Mouse (Mus musculus) neural tube, embryonic 10.5 days (tissue): ENCODE results near the gene Pde11a.

Source experiments
- DNase-seq: peaks from one replicate; pipeline ENCODE4 v3.0.0-alpha.2; 2017; ENCODE audit warnings: low spot score; ENCODE audit errors: extremely low spot score

Pde11a gene

DNA sequence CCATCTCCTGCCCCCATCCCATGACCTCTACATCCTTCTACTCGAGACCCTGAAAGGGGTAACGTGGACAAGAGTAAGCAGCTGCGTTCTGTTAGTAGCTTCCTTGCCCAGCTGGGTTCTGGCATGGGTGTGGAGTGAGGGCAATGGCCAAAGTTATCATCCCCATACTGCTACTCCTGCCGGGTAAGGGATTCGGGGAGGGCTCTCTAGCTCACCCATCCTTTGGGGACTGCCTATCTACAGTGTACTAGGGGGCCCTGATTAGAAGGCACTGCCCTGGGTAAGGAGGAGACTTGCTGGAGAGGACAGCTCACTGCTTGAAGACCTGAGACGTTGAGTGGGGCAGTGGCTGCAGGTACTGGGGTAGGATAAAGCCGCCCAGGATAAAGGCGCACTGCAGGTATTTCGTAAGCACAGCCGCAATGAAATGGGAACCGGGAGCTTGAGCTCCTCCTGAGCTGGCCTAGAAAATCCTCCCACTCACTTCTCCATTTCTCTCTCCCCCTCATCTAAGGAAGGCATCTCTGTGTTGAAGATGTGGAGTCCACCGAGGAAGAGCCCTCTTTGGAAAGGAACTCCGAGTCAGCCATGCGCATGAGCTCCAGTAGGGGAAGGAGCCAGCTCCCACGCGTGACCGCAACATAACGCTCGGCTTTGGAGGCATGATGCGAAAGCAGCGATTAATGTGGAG is 15.2 kb downstream of the Pde11a start:
- DNase-seq = no peak

DNA sequence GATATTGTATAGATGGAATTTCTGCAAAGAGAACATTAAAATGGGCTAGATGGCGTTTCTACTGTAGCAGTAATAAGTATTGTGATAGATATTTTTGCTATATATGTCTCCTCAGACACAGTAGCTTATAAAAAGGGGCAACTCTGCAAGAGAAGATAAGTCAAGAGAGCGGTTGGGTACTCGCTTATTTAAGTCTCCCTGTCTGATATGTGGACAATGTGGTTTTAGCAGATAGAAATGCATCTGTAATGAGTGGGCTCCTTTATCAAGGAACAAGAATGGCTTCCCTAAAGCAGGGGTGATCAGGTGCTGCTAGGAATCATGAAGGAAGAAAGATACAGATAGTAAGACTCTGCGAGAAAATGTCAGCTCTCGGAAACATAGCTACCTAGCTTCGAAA is 18.2 kb downstream of the Pde11a start:
- no peak for DNase-seq

DNA sequence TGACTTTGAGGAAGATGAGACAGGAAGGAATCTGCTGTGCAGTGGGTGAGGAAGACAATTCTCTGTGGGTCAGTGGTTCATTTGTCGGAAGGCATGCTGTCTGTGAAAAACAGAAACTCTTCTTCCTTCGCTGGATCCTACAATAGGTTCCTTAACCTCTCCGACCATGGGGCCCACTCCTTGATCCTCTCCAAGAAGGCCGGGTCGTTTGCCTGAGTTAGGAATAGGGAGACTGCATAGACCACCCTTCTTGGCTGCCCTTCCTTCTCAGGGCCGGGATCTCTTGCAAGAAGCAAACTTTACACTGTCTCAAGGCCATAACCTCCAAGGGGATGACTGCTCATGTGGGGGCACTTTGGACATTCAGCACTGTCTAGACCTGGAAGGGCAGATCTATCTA is 19.3 kb downstream of the Pde11a start:
- no peak for DNase-seq

DNA sequence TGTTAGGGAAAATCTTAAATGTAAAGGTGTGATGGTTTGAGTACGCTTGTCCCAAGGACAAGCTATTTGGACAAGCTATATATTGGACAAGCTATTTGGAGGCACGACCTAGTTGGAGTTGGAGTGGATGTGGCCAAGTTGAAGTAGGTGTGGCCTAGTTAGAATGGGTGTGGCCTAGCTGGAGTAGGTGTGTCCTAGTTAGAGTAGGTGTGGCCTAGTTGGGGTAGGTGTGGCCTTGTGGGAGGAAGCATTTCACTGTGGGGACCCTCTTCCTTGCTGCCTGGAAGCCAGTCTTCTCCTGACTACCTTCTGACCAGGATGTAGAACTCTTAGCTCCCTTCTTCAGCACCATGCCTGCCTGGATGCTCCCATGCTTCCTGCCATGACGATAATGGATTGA is 50.9 kb downstream of the Pde11a start:
- DNase-seq = no peak

- no peak for DNase-seq
Observed at GRCm38 (mm10) chr2:76286288-76286740, 52.3 kb downstream of the Pde11a start.

DNA sequence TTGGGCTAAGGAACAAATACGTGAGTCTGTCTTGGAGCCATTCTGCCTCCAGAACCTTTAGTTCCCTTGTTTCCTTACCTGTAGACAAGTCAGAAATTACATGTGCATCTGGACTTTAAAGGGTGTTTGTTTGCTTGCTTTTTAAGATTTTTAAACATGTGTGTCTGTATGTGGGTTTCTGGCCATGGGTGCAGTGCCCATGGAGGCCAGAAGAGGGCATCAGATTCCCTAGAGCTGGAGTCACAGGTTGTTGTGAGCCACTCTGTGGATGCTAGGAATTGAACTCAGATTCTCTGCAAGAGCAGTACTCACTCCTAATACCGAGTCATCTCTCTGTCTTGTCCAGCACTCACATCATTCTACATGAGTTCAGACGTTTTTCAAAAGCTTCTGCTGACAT is 53.4 kb downstream of the Pde11a start:
- no peak for DNase-seq

DNA sequence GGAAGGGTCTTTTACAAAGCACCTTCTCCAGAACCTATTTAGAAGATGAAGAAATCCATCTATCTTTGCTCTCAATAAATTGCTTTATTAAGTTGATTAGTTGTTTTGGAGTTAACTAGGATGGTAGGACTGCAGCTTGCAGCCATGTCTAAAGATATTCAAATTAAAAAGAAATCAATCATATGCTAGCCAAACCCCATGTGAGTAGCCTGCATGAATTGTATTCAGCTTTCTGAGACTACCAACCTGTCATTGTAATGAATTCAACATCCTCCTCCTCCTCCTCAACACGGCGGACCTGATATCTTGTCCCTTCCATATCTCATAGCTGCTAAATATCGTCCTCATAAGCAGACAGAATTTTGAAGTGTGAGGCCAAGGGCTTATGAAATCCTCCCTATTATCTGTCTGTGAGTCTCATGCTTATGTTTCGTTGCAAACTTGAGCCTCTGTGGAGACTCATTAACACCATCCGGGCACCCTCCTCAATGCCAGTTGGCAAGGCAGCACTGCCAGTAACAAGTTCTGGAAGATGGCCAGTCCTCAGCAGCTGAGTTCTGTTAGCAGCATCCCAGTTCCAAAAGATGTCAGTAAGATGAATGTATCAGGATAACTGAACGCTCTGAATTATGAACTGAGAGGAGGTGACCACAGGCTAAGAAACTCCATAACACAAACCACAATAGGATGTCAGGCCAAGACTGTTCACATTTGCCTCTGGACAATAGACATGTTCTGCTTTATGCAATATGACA is 55.0 kb downstream of the Pde11a start:
- no peak for DNase-seq

DNA sequence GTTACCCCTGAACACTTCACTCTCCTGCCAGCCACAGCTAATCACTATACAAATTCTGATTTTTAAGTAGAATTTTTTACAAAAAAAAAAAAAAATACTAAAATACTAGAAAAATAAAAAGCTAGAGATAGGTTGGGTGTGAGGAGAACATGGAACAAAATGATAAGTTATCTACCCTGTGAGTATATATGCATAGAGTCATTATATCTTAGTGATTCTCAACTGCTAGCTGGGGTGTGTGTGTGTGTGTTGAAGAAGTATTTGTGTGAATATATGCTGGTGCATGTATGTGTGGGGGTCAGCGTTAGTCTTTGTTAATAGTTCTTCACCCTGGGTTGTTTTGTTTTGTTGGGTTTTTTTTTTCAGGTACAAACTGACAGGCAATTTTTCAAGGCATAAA is 69.1 kb downstream of the Pde11a start:
- no peak for DNase-seq

DNA sequence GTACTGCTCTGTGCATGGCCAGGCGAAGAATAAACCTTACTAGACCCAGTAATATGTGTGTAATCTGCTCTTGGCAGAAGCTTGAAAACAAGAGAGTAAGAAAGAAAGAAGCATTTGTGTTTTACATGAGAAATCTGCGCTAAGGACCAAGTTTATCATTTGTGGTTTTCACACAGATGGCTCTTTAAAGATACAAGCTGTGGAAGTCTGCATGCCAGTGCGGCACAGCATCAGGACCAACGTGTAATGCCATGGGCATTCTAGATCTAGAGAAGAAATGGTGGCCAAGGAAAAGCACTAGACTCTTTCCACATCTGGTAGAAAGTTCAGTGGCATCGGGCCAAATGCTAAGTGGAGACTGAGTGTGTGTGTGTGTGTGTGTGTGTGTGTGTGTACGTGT is 71.2 kb downstream of the Pde11a start:
- DNase-seq = no peak

- DNase-seq = no peak
Observed at GRCm38 (mm10) chr2:76266622-76267021, 72.0 kb downstream of the Pde11a start.

DNA sequence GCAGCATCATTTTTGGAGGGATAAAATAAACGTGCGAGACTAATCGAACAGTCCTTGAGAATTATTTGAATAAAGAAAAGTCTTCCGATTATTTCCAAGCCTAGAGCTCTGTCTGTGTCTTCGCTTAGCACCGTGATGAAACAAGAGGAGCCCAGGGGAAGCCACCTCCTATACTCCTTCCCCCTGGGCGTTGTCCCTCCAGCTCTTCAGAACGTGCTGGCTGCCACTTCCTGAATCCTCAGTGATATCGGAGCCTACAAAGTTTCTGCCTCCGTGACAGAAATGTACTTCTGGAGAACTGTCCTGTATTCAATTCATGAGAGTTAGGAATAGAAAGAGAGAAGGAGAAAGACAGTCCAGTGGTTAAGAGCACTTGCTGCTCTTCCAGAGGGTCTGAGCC is 74.3 kb downstream of the Pde11a start:
- no peak for DNase-seq

- no peak for DNase-seq
Observed at GRCm38 (mm10) chr2:76262661-76263060, 75.9 kb downstream of the Pde11a start.

- peak; percentile 54 for DNase-seq
Observed at GRCm38 (mm10) chr2:76254833-76255232, 83.7 kb downstream of the Pde11a start.

DNA sequence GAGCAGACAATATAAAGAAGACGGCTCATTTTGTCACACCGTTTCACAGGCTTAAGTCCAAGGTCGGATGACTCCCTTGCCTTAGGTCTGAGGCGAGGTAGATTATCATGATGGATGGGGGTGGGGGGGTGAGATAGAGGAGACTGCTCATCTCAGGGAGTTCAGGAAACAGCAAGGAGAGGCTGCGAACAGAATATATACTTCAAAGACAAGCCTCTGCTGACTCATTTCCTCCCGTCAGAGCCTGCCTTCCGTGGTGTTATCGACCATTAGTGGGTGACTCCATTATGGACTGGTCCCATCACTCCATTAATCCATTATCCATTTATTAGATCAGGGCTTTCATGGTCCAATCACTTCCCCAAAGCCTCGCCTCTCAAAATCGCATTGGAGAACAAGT is 87.2 kb downstream of the Pde11a start:
- DNase-seq = no peak

GRCm38 (mm10) chr2:76248242-76248641 is 90.3 kb downstream of the Pde11a start:
- no peak for DNase-seq

DNA sequence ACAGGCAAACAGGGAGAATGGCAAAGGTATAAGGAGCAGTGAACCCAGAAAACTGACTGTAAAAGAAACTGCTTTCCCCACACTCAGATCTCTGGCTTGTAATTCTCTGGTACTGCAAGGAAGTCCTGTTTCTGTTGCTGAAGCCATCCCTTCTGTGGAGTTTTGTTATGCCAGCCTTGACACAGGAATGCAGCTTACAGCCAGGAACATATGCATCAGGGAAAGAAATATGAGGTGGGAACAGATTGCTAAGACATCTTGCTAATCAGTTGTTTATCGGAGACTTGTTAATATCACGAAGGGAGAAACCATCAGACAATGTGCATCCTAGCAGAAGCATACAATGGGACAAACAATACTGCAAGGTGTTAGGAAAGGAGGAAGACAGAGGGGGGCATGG is 99.4 kb downstream of the Pde11a start:
- no peak for DNase-seq

DNA sequence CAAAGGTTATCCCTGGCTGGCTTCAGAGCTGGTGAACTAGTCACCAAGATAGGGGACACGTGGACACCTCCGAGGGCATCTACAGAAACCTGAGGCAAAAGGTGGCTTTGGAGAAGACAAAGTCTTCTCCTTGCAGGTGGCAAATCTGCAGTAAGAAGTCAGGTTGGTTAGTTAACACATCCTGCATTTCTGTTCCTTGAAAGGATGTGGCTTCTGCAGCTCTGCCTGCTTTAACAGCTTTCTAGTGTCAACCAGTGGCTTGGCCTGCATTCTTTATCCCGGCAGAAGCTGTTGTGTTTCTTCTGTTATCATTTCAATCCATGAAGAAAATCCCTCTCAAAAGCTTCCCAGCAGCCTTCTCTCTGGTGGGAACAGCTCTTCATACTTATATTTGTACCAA is 100.1 kb downstream of the Pde11a start:
- no peak for DNase-seq

GRCm38 (mm10) chr2:76237638-76238420 is 100.7 kb downstream of the Pde11a start:
- DNase-seq = no peak

- DNase-seq = no peak
Observed at GRCm38 (mm10) chr2:76220364-76221108, 118.0 kb downstream of the Pde11a start.

DNA sequence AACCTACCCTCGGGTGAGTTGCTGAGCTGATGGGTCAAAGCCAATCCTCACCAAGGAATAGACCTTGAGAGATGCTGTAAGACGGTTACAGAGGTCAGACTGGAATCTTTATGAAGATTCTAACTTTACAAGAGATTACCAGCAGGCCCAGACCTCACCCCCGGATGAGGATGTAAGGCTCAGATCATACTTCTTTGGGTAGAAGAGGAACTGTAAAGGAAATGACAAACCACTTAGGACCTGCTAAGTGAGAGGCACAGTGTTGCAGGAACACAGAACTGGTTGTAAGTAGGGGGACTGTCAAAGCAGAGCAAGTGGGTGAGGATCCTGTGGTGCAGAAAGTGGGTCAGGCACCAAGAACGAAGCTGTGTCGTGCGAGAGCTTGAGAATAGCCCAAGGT is 119.0 kb downstream of the Pde11a start:
- no peak for DNase-seq

DNA sequence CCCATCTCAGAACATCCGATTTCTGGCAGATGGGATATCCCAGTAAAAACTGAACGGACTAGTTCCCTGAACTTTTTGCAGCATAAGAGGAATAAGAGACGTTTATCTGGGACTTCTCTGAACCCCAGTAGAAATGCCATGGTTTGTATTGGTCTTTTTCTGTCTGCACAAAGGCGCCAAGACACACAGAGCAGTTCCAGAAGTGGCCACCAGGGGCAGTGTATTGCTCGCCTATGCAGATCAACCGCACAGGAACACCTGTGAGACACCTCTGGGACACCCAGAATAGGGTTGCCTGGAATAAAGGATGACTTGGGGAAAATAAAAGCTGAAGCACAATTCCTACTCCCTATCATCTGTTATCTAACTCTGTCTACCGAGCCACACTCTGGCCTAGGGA is 122.4 kb downstream of the Pde11a start:
- DNase-seq = peak; percentile 51

GRCm38 (mm10) chr2:76215219-76215618 is 123.4 kb downstream of the Pde11a start:
- DNase-seq = no peak
